Mouse (Mus musculus) cerebellum, postnatal 4 days (tissue): ENCODE measurements around the gene Arid3a.
A peak's percentile ranks its signal among the peaks of the same experiment; 100 is the strongest.

ENCODE experiments used
- DNase-seq, 2 experiments: peaks; one replicate each; pipeline ENCODE4 v3.0.0; 2022; ENCODE audit warnings: low spot score in 2 of 2, mixed read lengths in 1 of 2

The Arid3a gene

GRCm38 (mm10) chr10:79976071-79976721 is 49.4 kb downstream of the Arid3a start:
- DNase-seq, result no peak

- no peak for DNase-seq
Observed at GRCm38 (mm10) chr10:79976722-79977107, 49.9 kb downstream of the Arid3a start.

GRCm38 (mm10) chr10:79977324-79977723 is 50.5 kb downstream of the Arid3a start:
- no peak for DNase-seq

- no peak for DNase-seq
Observed at GRCm38 (mm10) chr10:79978061-79978460, 51.2 kb downstream of the Arid3a start.

DNA sequence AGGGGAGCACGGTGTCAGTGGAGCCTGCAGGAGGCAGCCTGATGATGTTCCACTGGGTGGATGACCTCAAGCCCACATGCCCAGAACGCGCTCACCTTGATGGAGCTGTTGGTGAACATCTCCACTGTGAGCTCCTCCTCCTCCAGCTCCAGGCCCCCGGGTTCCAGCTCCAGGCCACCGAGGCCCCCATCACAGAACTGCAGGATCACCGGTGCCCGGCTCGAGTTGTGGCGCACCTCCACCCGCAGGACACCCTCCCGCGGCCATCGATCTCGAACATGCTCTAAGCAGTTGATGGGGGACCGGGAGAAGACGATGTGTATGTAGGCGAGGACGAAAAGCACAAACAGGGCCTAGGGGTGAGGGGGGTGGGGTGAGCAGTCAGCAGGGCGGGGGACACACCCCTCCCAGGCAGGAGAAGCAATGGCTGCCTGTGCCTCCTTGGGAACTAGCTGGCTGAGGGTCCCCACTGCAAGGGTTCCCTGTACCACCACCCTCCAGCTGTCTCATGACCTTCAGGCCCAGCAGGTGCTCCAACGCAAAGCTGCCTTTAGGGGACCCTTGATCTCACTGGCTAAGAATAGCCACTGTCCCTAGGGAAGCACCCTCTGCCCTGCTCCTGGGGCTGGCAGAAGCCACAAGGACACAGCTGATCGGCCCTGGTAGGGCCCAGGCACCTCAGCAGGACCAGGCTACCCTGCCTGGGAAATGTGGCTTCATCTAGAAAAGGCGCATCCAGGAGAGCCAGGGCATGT is 52.7 kb downstream of the Arid3a start:
- no peak for DNase-seq

- no peak for DNase-seq
Observed at GRCm38 (mm10) chr10:79983205-79983604, 56.4 kb downstream of the Arid3a start.

GRCm38 (mm10) chr10:79983670-79984069 is 56.8 kb downstream of the Arid3a start:
- peak in 1 of 2 experiments; percentile 76 for DNase-seq

- peak in 1 of 2 experiments; percentile 81 for DNase-seq
Observed at GRCm38 (mm10) chr10:79984195-79984816, 57.5 kb downstream of the Arid3a start, which contains the start of gene Tmem259. Gene Tmem259, minus strand, starts transcription at chr10:79984330.

DNA sequence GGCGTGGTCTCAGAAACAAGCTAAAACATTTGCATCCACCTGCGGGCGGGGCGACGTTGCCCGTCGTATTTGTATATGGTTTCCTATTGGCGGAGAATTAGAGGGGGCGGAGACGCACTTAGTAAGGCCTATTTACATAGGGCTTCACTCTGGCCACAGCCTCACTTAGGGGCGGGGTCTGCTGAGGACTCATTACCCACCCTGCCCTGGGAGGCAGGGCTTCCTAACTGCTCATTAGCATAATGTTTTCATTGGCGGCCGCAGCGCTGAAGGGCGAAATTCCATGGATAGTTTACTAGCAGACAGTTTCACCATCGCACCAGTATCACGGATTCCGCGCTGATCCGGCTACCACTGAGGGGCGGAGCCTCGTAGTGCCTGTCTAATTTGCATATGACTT is 58.0 kb downstream of the Arid3a start:
- DNase-seq, result peak; percentile 60 to 88

DNA sequence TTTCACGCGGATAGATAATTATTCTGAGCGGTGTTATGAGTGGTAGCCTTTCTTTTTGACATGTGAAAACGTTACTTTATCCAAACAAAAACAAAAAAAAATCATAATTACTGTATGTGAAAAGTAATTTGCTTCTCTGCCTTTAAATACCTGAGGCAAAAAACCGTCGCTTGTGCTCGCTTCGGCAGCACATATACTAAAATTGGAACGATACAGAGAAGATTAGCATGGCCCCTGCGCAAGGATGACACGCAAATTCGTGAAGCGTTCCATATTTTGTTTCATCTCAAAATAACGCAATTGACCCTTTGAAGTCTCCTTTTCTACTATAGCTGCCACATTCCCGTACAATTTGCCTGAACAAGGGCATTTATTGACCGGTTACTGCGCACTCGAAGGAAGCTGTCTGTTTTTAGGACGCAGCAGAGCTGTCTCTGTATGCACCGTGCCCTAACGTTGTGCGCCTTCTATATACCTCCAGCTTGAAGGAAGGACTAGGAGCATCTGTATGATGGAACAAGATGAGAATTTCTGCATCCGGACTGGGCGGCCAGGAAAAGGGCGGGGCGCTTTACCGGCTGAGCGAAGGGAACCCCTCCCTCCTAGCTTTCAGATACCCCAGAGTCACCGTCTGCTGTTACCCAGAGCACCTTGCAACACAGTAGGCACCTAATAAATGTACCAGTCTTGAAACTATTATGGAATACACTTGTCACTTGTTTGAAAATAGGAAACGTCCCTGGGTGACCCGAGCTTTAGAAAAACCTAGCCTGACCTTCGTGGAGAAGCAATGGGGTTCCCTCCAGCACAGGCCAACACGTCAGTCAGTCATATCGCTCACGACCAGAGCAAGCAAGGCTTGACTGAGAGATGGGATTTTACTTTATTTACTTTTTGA is 58.7 kb downstream of the Arid3a start:
- DNase-seq, result no peak

- DNase-seq, result no peak
Observed at GRCm38 (mm10) chr10:79986232-79986878, 59.5 kb downstream of the Arid3a start.

- DNase-seq, result peak; percentile 76 to 94
Observed at GRCm38 (mm10) chr10:79986963-79987362, 60.1 kb downstream of the Arid3a start.

DNA sequence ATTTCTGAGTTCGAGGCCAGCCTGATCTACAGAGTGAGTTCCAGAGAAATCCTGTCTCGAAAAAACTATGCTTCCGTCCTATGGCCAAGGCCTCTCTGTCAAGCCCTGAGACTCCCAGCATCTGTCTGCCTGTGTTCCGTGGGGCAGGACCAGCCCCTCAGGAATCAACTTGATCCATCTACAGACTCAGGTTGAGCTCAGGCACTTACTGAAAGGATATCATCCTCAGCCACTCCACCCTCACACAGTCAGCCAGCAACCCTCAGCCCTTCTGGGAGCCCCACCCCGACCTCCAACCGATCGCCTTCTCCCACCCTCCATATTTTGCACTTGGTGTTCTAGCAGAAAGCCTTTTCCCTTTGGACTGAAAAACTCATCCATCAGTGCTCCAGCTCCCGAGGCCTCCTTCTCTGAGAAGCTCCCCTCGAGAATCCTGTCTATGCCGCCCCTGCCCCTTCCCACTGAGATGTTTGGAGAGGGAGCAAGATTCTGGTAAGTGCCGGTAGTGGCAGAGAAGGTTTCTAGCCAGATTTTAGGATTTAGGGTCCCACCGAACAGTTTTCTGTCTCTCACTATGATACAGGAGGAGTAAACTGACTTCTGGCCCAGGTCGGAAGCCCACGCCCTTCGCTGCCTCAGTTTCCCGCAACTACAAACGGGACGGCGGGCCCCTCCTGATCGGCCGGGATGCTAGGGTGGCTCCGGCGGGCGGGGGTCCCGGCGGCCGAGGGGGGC is 61.1 kb downstream of the Arid3a start:
- DNase-seq, result no peak

DNA sequence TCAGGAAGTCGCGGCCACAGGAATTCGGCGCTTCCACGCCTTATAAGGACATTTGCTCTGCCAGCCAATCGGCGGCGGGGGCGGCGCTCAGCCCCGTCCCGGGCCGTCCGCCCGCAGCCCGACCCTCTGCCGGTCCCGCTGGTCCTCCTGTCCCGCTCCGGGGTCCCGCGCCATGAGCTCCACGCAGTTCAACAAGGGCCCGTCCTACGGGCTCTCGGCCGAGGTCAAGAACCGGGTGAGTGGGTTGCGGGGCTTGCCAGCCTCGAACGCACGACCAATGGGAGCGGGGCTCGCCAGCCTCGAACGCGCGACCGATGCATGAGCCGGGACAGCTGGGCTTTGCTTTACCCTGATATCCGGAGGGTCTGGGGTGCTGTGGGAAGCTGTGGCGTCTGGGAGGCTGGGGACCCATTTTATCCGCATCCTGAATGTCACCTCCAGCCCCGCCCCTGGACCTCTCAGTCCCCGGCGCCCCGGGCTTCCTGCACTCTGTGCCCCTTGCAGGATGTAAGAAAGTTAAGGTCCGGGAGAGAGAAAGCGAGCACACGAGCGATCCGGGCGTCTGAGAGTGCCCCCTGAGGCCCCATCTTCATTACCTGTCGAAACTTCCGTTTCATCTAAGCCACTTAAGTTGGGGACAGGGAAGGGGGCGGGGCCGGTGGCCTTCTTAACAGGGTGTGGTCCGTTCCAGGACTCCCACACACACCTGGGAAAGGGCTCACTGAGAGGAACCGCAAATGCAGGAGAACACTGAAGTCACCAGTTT is 61.8 kb downstream of the Arid3a start, which contains the start of gene Cnn2:
TSS of gene Cnn2 (plus strand) at position 79 of the 766 bp plus-strand sequence.
- DNase-seq, result no peak

DNA sequence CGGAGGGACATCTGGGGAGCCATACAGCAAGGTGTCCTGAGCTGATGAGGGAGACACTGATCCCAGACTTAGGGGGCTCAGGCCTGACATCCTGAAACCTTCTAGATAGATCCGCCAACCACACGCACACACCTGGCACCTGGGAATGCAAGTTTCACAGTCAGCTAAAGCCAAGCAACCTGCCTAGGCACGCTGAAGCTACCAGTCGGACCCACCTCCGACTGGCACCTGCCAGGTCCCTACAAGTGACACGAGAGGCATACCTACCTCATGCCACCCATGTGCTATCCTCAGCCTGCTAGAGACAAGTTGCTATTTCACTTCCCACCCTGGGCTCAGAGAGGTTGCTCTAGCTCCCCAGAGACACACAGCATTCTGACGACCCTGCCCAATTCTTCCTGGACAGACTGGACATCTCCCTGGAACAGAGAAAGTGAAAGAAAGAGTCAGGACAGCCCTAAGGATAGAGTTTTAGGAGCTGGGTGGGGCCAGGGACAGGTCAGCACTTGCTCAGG is 62.5 kb downstream of the Arid3a start:
- no peak for DNase-seq

GRCm38 (mm10) chr10:79989870-79990269 is 63.0 kb downstream of the Arid3a start:
- DNase-seq, result no peak

GRCm38 (mm10) chr10:79991099-79991498 is 64.3 kb downstream of the Arid3a start:
- DNase-seq, result no peak

DNA sequence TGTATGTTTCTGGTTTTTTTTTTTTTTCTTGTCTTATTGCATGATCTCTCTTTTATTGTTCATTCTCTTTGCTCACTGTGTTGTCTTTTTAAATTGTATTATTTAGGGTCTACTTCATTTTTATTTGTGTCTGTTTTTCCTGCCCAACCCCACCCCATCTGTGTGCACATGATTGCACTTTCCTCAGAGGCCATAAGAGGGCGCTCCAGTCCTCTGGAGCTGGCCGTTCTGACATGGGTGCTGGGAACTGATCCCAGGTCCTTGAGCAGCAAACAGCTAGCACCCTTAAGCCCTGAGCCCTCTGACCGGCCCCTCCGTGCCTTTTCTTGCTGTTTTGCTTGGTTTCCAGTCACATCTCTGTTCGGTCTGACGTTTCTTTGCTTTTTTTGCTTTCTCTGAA is 64.7 kb downstream of the Arid3a start:
- no peak for DNase-seq

GRCm38 (mm10) chr10:79994397-79995115 is 67.7 kb downstream of the Arid3a start:
- no peak for DNase-seq
